Mouse (Mus musculus) brown adipose tissue, adult 24 weeks (tissue): ENCODE measurements around the gene Gm12845. TPM values are rescaled to one million over a fixed set of nuclear protein-coding genes. Genes with fewer than 3 reads are reported as not detected.

Experiments used
- H3K27ac ChIP-seq: fragments of 200-500 bp; replicated peaks from 2 replicates; pipeline ENCODE4 v1.5.1; 2012; ENCODE audit warnings: low read depth, mild to moderate bottlenecking, low read length
- H3K4me1 ChIP-seq: fragments of 200-500 bp; 2 replicates; pipeline ENCODE4 v1.6.1; 2012; ENCODE audit warnings: low read length, mixed read lengths; ENCODE audit not compliant: control insufficient read depth, insufficient read depth, insufficient read length
- H3K4me3 ChIP-seq: fragments of 200-500 bp; 2 replicates; pipeline ENCODE4 v1.5.1; 2012; ENCODE audit warnings: low read depth, mild to moderate bottlenecking, low read length, moderate library complexity; ENCODE audit not compliant: insufficient read depth
- polyA plus RNA-seq: library from polyadenylated mRNA; stranded (reverse); fragments of >200 nt; gene quantifications from 2 replicates; pipeline ENCODE4 v1.2.4, GENCODE M21; 2012; ENCODE audit not compliant: missing spikeins, insufficient read depth, insufficient read length

Gm12845 gene
- polyA plus RNA-seq, 1 experiment = not detected

DNA sequence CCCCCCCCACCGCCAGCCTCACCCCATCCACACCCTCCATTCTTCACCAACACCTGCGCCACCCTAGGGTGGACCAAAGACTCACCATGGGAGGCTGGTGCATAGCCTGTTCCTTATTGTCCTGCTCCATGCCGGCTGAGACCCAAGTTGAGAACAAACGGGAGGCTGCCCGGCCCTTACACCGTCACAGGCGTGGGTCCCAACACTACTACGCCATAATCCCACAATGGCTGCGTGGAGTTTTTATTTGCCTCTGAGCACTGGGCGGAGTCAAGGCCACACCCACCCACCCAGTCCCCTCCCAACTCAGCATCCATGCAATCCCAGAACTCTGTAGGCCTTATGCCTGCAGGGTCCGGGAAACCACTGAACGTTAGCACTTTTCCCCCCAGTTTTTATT lies 41.2 kb downstream of the Gm12845 start, which contains the start of gene Klf17:
Gene Klf17, minus strand, starts transcription at position 233 of the 400 bp plus-strand sequence.
- Histone ChIP-seq H3K4me3 (no peak within 1 kb of the TSS), H3K4me1 (no peaks in the 10 kb centered on the region), H3K27ac (no peak within 1 kb of the TSS)

DNA sequence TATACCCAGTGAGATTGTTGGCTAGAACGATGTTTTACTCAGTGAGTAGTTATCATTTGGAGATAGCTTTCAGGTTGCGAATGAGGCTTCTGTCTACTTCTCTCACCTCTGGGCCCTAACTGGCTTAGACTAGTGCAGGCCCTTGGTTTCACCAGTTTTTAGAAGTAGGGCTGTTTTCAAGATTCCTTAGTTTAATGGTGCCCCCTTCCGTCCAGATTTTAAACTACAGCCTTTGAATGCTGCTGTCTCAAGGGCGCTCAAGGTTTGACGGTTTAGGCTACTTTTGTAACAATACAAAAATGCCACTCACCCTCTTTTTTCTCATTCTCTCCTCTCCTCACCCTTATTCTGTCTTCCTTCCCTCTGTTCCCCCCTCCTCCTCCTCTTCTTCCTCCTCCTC lies 46.7 kb downstream of the Gm12845 start:
- no peaks in the 10 kb centered on the region for H3K4me1 ChIP-seq
- no peak overlapping the region for H3K27ac ChIP-seq
- no peak overlapping the region for H3K4me3 ChIP-seq

DNA sequence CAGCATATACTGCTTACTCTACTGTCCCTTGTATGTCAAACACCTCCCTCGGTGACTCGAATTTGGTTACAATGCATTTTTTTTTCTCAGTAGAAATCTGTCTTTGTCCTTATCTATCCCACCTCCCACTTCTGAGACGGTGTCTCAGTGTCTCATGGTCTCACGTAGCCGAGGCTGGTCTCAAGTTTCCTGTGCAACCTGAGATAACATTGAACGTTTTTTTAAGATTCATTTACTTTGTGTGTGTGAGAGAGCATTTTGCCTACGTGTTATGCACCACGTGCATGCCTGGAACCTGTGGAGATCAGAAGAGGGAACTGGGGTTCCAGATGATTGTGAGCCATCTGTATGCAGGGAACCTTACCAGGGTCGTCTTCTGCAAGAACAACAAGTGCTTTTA lies 48.7 kb downstream of the Gm12845 start:
- Histone ChIP-seq H3K4me3 (no peak overlapping the region), H3K27ac (no peak overlapping the region), H3K4me1 (no peaks in the 10 kb centered on the region)

Other genes with a start within 250 kb of the Gm12845 start
- 17.7 and 26.1 TPM in 2 replicates for gene Rnf220, start 227.4 kb upstream of the Gm12845 start, polyA plus RNA-seq
- gene Eri3, start 174.0 kb upstream of the Gm12845 start, polyA plus RNA-seq = 33.0 and 36.3 TPM in 2 replicates
- 9.5 and 15.2 TPM in 2 replicates for gene Dmap1, start 42.1 kb upstream of the Gm12845 start, polyA plus RNA-seq
- not detected in 2 replicates for gene Klf17, start 41.2 kb downstream of the Gm12845 start, polyA plus RNA-seq
- 1.6 and 1.9 TPM in 2 replicates for gene Slc6a9, start 110.1 kb downstream of the Gm12845 start, polyA plus RNA-seq
- not detected in 2 replicates for gene Ccdc24, start 148.1 kb downstream of the Gm12845 start, polyA plus RNA-seq
- gene B4galt2, start 159.1 kb downstream of the Gm12845 start, polyA plus RNA-seq = 1.3 and 1.5 TPM in 2 replicates
- gene Atp6v0b, start 162.9 kb downstream of the Gm12845 start, polyA plus RNA-seq = 145 and 164 TPM in 2 replicates
- gene Dph2, start 167.6 kb downstream of the Gm12845 start, polyA plus RNA-seq = 1.7 and 4.4 TPM in 2 replicates
- gene Ipo13, start 190.6 kb downstream of the Gm12845 start, polyA plus RNA-seq = 28.3 and 48.3 TPM in 2 replicates
- gene Artn, start 205.4 kb downstream of the Gm12845 start, polyA plus RNA-seq = not detected in 2 replicates